Mouse (Mus musculus) stomach, embryonic 14.5 days (tissue): ENCODE results near the gene Gm48552. TPM values are rescaled to one million over a fixed set of nuclear protein-coding genes. Genes with fewer than 3 reads are reported as not detected.

ENCODE experiments used
- ATAC-seq: fragments of 200-750 bp; cut with Nextera tagmentation; 2 replicates; pipeline ENCODE4 v1.8.0; 2017; ENCODE audit warnings: low read depth, moderate TSS enrichment; ENCODE audit not compliant: insufficient number of reproducible peaks, insufficient read depth, low FRiP score
- H3K27ac ChIP-seq: fragments of 300-500 bp; sonication (generic); 2 replicates; pipeline ENCODE4 v1.5.1; 2014; ENCODE audit warnings: mild to moderate bottlenecking, low read length, moderate library complexity, mixed read lengths
- H3K27me3 ChIP-seq: fragments of 300-500 bp; sonication (generic); 2 replicates; pipeline ENCODE4 v1.6.1; 2014; ENCODE audit warnings: low read length, control low read depth, mixed read lengths; ENCODE audit not compliant: control insufficient read depth, insufficient read depth
- H3K36me3 ChIP-seq: fragments of 300-500 bp; sonication (generic); 2 replicates; pipeline ENCODE4 v1.6.1; 2014; ENCODE audit warnings: mild to moderate bottlenecking, control low read depth, low read length, moderate library complexity, mixed read lengths; ENCODE audit not compliant: control insufficient read depth, insufficient read depth
- H3K4me1 ChIP-seq: fragments of 300-500 bp; sonication (generic); 2 replicates; pipeline ENCODE4 v1.6.1; 2014; ENCODE audit warnings: low read length, control low read depth, mixed read lengths; ENCODE audit not compliant: control insufficient read depth, insufficient read depth
- H3K4me2 ChIP-seq: fragments of 300-500 bp; sonication (generic); replicated peaks from 2 replicates; pipeline ENCODE4 v1.6.1; 2014; ENCODE audit warnings: low read depth, low read length, control low read depth
- H3K4me3 ChIP-seq: fragments of 300-500 bp; sonication (generic); 2 replicates; pipeline ENCODE4 v1.5.1; 2014; ENCODE audit warnings: low read depth, low read length, control low read depth
- H3K9ac ChIP-seq: fragments of 300-500 bp; sonication (generic); replicated peaks from 2 replicates; pipeline ENCODE4 v1.6.1; 2014; ENCODE audit warnings: low read depth, mild to moderate bottlenecking, control low read depth, low read length, moderate library complexity, mixed read lengths
- H3K9me3 ChIP-seq: fragments of 300-500 bp; sonication (generic); 2 replicates; pipeline ENCODE4 v1.6.1; 2016; ENCODE audit warnings: low read depth, low read length, control low read depth; ENCODE audit not compliant: control insufficient read depth
- WGBS: fragments of 180-500 bp; shearing (Covaris S2); extraction: QIAGEN DNeasy Blood & Tissue Kit; methylation state at CpG from one replicate; pipeline ENCODE4 v1.1.7; 2014; 5-methylcytosine and 5-hydroxymethylcytosine counted together
- polyA plus RNA-seq: library from polyadenylated mRNA; unstranded; fragments of >200 nt; fragmentation: Nextera tagmentation; extraction: Ambion mirVana; gene quantifications from 2 replicates; pipeline ENCODE4 v1.2.1, GENCODE M21; 2014

The Gm48552 gene
- polyA plus RNA-seq, 1 experiment from 2014 or later = 1.0 TPM

- H3K27ac ChIP-seq = peak overlapping the region; percentile 85
- H3K27me3 ChIP-seq = no peaks in the 10 kb centered on the region
- no peaks in the 10 kb centered on the region for H3K9me3 ChIP-seq
- no peak overlapping the region for H3K4me3 ChIP-seq
- no peak for ATAC-seq
- peaks cover 27% of the 10 kb centered on the region for H3K4me1 ChIP-seq
- H3K4me2 ChIP-seq = peak overlapping the region; percentile 19
- 0 out of 2 replicates have a peak overlapping the region, but pooled peaks have one; percentile 0 for H3K9ac ChIP-seq
- 13% methylated on average over 7 of the region's 7 CpGs for WGBS
- peaks cover 50% of the 10 kb centered on the region for H3K36me3 ChIP-seq
Measured at GRCm38 (mm10) chr10:81402227-81402765, 13.5 kb downstream of the Gm48552 start.

- ATAC-seq = no peak
- H3K9ac ChIP-seq = 0 out of 2 replicates have a peak overlapping the region, but pooled peaks have one; percentile 0
- H3K27me3 ChIP-seq = no peaks in the 10 kb centered on the region
- WGBS = 59% methylated on average over 10 of the region's 10 CpGs
- H3K4me2 ChIP-seq = no peak overlapping the region
- H3K4me3 ChIP-seq = no peak overlapping the region
- H3K36me3 ChIP-seq = peaks cover 41% of the 10 kb centered on the region
- no peaks in the 10 kb centered on the region for H3K9me3 ChIP-seq
- H3K4me1 ChIP-seq = peaks cover 37% of the 10 kb centered on the region
- peak overlapping the region; percentile 85; the same call in 1 of the 2 replicates for H3K27ac ChIP-seq
Measured at GRCm38 (mm10) chr10:81403511-81403910, 14.7 kb downstream of the Gm48552 start.

DNA sequence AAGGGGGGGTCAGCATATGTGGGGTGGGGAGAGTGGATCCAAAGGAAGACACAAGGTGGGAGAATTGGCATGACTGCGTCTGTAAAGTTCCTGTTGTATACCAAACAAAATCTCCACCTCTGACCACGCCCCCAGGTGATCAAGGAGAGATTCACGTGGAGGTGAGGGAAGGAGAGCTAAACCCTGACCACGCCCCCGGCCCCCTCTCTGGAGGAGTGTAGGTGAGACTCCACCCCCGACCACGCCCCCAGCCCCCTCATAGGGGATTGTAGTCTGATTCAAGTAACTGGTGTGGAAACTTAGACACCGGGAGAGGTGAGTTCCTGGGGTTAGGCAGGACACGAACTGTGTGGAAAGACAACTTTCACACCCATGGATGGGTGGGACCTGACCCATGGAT, 15.3 kb downstream of the Gm48552 start:
- H3K27ac ChIP-seq = no peak overlapping the region
- peaks cover 37% of the 10 kb centered on the region for H3K4me1 ChIP-seq
- H3K4me3 ChIP-seq = no peak overlapping the region
- WGBS = 26% methylated on average over 9 of the region's 9 CpGs
- no peak for ATAC-seq
- H3K9me3 ChIP-seq = no peaks in the 10 kb centered on the region
- peaks cover 41% of the 10 kb centered on the region for H3K36me3 ChIP-seq
- no peaks in the 10 kb centered on the region for H3K27me3 ChIP-seq
- no peak overlapping the region for H3K4me2 ChIP-seq
- no peak overlapping the region for H3K9ac ChIP-seq

- ATAC-seq = no peak
- no peak overlapping the region for H3K9ac ChIP-seq
- 66% methylated on average over 18 of the region's 18 CpGs for WGBS
- no peaks in the 10 kb centered on the region for H3K9me3 ChIP-seq
- peaks cover 41% of the 10 kb centered on the region for H3K4me1 ChIP-seq
- no peak overlapping the region for H3K27ac ChIP-seq
- H3K4me3 ChIP-seq = no peak overlapping the region
- H3K27me3 ChIP-seq = no peaks in the 10 kb centered on the region
- H3K36me3 ChIP-seq = peaks cover 38% of the 10 kb centered on the region
- H3K4me2 ChIP-seq = no peak overlapping the region
Measured at GRCm38 (mm10) chr10:81404720-81405119, 15.9 kb downstream of the Gm48552 start.

GRCm38 (mm10) chr10:81405588-81406201, 16.9 kb downstream of the Gm48552 start:
- Histone ChIP-seq H3K27ac (no peak overlapping the region), H3K9me3 (no peaks in the 10 kb centered on the region), H3K4me2 (no peak overlapping the region), H3K4me3 (no peak overlapping the region), H3K4me1 (peaks cover 50% of the 10 kb centered on the region), H3K27me3 (no peaks in the 10 kb centered on the region), H3K36me3 (peaks cover 28% of the 10 kb centered on the region), H3K9ac (no peak overlapping the region)
- WGBS = 47% methylated on average over 13 of the region's 13 CpGs
- no peak for ATAC-seq

DNA sequence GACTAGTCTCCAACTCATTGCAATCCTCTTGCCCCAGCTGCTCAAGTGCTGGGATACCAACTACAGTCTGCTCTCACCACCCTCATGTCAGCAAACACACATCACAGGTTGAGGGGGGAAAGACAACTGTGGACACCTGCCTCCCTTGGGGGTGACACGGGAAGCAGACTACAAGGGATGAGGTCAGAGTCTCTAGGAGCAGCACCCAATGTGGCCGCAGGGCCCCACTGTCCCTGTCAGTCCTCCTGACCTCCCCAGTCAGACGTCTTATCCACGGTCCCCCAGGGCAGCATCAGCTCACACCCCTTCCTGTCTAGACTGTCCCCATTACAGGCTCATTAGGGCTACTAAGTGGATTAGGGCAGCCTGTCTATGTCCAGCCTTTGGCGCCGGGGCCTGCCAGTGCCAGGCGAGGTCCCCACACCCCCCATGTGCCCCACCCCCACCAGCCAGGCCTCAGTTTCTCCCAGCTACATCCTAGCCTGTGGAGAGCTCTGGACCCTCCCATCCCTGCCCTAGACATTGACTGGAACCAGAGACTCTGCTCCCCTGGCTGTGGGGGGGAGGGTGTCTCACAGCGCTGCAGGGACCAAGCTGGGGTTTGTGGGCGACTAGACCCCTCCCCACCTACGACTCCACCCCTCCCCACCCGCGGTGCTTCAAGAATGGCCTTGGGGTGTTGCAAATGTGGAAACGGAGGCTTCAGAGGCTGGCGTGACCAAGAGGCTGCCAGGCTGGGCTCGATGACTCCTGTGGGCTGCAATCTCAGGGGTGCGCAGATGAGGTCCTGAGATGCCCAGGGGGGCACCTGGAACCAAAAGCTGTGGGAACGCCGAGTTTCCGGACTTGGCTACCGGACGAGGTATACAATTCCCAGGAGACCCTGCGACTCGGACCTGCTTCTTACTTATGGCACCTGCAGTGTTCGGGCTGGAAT, 18.0 kb downstream of the Gm48552 start:
- Histone ChIP-seq H3K9ac (no peak overlapping the region), H3K27me3 (no peaks in the 10 kb centered on the region), H3K27ac (0 out of 2 replicates have a peak overlapping the region, but pooled peaks have one; percentile 15), H3K4me3 (0 out of 2 replicates have a peak overlapping the region, but pooled peaks have one; percentile 11), H3K9me3 (no peaks in the 10 kb centered on the region), H3K4me2 (no peak overlapping the region; the same call in none of the 2 replicates), H3K4me1 (peaks cover 53% of the 10 kb centered on the region), H3K36me3 (peaks cover 28% of the 10 kb centered on the region)
- 42% methylated on average over 24 of the region's 24 CpGs for WGBS
- ATAC-seq = no peak

DNA sequence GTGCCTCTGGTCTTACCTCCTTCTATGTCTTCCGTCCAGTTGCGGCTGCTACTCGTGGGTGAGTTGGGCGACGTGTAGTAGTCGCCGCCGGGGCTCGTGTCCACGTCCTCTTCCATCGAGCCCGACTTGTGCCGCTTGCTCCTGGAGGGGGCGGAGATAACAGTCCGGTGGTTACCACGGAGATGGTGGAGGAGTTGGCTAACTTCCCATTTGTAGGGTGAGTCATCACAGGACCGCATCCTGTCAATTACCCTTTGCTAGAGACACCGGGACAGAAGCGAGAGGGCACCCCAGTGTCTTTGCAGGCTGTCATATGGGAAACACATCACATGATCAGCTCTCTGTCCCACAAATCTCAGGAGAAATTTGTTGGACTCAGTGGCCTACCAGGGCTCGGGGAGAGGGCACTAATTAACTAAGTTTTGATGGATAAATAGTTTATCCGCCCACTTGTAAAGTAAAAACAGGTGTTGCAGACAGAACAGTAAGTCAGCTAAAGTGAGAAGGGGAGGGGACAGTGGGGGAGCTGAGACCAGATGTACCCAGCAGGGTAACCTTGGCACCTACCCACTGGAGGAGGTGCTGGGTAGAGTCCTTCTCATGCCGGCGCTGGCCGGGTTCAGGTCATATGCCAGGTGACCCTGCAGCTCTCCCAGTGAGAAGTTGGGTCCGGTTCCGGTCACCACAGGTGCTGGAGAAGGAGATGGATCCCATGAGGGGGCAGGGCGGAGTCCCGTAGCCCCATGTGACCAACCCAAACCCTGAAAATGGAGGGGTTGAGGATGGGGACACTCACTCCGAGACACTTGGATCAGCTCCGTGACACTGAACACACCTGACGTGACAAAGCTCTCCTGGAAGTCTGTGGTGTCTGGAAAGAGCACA, 19.0 kb downstream of the Gm48552 start:
- Histone ChIP-seq H3K4me1 (peaks cover 53% of the 10 kb centered on the region), H3K27me3 (no peaks in the 10 kb centered on the region), H3K9me3 (no peaks in the 10 kb centered on the region), H3K27ac (no peak overlapping the region), H3K4me2 (no peak overlapping the region; the same call in 1 of the 2 replicates), H3K36me3 (peaks cover 28% of the 10 kb centered on the region), H3K9ac (no peak overlapping the region; the same call in 1 of the 2 replicates), H3K4me3 (0 out of 2 replicates have a peak overlapping the region, but pooled peaks have one; percentile 11)
- no peak for ATAC-seq
- WGBS = 29% methylated on average over 31 of the region's 31 CpGs

- 58% methylated on average over 13 of the region's 13 CpGs for WGBS
- Histone ChIP-seq H3K36me3 (peaks cover 28% of the 10 kb centered on the region), H3K9ac (no peak overlapping the region), H3K27me3 (no peaks in the 10 kb centered on the region), H3K9me3 (no peaks in the 10 kb centered on the region), H3K4me3 (no peak overlapping the region), H3K4me2 (no peak overlapping the region), H3K27ac (no peak overlapping the region), H3K4me1 (peaks cover 51% of the 10 kb centered on the region)
- no peak for ATAC-seq
Measured at GRCm38 (mm10) chr10:81408424-81408729, 19.6 kb downstream of the Gm48552 start.
